Mouse (Mus musculus) bone marrow macrophage, adult 2 months (primary cell): Measurements from ENCODE around the gene Adora3.

ENCODE experiments used
- CTCF ChIP-seq: IDR thresholded peaks from 2 replicates; pipeline ENCODE4 v1.5.1; 2012; ENCODE audit warnings: low read depth, mild to moderate bottlenecking, low read length, moderate library complexity
- POLR2A ChIP-seq: IDR thresholded peaks from 2 replicates; pipeline ENCODE4 v1.6.1; 2012; ENCODE audit warnings: mild to moderate bottlenecking, low read depth, low read length, borderline replicate concordance

- TF ChIP-seq CTCF (no peak), POLR2A (no peak)
These were observed 39.1 kb upstream of the Adora3 start for GRCm38 (mm10) chr3:105831584-105831983.
